Mouse (Mus musculus) MN1 (cell line): ENCODE measurements around the gene Ms4a14.
"Not testable (repeated sequence)": the region's sequence is repeated elsewhere in the genome, so short reads cannot be mapped to it uniquely, and the experiment has no call there.

Experiments
- DNase-seq: peaks from one replicate; pipeline ENCODE4 v3.0.0-alpha.2; 2016; ENCODE audit warnings: low spot score

The Ms4a14 gene

GRCm38 (mm10) chr19:11314354-11314753, at the start of gene Ms4a14:
Gene Ms4a14, minus strand, starts transcription at chr19:11314454.
- DNase-seq, result no peak

GRCm38 (mm10) chr19:11362002-11362401, 47.7 kb upstream of the Ms4a14 start:
- DNase-seq, result no peak

GRCm38 (mm10) chr19:11360106-11360505, 45.9 kb upstream of the Ms4a14 start:
- no peak for DNase-seq

GRCm38 (mm10) chr19:11355730-11356129, 41.5 kb upstream of the Ms4a14 start:
- no peak for DNase-seq

DNA sequence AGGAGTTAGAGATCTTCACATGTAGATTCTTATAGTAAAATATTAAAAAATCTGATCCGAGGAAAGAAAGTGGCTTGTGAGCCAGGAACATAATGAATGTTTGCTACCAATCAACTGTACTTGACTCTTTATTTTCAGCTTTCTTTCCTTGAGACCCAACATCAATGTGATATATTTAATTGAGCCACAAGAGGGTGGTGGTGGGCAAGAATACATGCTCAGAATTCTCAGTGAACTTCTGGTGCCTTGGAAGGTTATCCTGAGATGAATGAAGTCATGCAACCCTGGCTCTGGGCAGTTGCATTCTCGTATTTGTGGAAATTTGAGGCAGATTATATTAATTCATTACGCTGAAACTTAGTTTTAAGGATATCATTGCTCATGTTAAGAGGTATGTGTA, 37.6 kb upstream of the Ms4a14 start:
- DNase-seq, result no peak

GRCm38 (mm10) chr19:11349698-11350481, 35.6 kb upstream of the Ms4a14 start:
- DNase-seq, result no peak

DNA sequence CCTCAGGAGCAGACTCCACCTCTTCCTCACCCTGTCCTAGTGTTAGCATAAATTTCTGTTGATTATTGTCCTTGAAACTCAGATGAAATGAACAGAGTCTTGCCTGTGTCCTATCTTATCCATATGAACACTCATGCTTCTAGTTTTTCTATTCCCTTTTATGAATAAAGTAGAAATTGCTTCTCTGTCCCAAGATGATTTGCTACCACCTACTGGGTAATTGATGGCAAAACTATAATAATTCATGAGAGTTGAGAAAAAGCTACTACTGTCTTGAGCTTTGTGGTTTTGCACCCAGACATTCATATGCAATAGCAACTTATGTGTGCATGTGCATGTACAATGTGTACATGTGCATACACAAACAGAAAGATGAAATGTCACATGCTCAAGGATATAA, 29.7 kb upstream of the Ms4a14 start:
- DNase-seq, result no peak

DNA sequence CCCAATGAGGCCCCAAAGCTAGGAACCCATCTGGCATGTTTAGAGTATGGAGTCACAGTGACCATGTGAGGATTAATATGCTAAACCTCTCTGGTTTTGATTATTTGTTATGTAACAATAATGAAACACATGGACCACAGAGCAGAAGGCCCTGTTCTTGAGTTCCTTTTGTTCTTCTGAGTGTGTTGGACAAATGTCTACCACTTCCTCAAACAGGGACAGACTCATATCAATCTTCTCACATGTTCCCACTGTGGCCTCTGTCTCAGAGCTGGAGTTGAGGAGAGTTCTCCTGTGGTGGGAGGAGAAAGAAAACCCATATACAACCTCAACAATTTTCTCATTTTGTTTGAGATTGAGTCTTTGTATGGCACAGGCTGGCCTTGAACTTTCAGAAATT, 28.9 kb upstream of the Ms4a14 start:
- DNase-seq, result no peak

GRCm38 (mm10) chr19:11335932-11336331, 21.7 kb upstream of the Ms4a14 start, which contains the start of gene Ms4a7:
Gene Ms4a7, minus strand, starts transcription at chr19:11336146.
- no peak for DNase-seq

DNA sequence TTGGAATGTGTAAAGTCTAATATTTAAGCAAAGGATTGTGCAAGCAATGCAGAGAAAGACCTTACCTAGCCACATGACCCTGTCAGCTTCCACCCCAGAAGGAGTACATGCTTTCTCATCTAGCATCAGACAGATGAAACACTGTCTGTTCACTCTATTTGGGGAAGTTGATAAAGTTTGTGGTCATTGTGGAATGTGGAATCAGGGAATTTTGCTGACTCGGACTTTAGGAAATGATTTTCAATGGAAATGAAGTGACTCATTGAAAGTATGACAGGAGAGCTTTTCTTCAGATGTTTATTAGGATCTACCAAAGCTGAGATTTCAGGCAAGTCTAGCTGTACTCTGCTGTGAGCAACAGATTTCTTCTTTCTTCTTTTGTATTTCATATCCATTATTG, 6.9 kb upstream of the Ms4a14 start:
- no peak for DNase-seq

- DNase-seq, result no peak
Measured at GRCm38 (mm10) chr19:11316786-11317185, 2.5 kb upstream of the Ms4a14 start.

GRCm38 (mm10) chr19:11308888-11309287, 5.4 kb downstream of the Ms4a14 start:
- no peak for DNase-seq

DNA sequence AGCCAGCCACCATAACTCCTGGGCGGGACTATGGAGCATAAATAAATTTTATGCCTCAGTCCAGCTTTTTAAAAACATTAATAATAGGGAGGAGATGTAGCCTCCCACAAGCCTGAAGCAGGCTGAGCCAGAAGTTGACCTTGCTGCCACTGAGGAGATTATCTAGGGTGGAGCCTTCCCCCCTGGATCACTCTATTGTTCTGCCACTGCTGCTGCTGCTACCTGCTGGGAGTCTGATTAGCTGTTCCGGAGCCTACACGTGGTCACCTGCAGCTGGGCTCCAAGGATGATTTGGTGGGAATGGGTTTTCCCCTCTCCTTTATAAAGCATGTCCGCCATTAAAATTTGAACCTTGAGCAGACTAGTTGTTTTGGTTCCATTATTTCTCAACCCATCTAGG, 14.7 kb downstream of the Ms4a14 start:
- not testable (repeated sequence) for DNase-seq

DNA sequence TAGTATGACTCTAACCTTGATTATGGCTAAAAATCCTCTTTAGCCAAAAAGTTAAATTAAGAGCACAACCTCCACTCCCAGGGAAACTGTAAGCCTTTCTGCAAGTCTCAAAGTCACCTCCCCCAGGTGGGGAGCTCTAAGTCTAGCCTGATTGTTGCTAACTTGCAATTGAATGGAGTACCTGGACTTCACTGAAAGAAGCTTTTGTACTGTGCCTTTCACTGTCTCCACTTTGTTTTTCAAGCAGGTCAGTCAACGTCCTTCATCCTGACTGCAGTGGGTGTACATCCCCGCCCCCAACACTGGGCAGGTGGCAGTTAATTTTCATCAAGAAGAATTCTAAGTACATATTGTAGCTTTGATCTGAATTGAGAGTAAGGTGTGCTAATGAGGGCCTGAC, 15.3 kb downstream of the Ms4a14 start:
- DNase-seq, result no peak

DNA sequence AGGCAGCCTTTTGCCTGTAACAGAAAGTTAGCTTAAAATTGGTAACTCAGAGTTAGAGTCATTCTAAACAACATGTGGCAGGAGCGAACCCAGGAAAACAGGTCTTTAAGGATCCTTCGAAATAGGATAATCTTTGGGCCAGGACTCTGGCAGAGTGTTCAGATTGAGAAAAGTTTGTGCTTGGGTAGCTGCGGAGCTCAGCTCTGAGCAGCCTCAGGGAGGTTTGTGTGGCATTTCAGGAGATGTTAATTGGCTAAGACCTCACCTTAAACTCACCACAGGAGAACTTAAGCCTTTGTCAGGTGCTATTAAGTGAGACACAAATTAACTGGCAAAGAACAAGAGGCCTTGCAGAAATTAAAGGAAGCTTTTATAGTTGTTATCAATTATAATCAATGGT, 20.6 kb downstream of the Ms4a14 start:
- not testable (repeated sequence) for DNase-seq

DNA sequence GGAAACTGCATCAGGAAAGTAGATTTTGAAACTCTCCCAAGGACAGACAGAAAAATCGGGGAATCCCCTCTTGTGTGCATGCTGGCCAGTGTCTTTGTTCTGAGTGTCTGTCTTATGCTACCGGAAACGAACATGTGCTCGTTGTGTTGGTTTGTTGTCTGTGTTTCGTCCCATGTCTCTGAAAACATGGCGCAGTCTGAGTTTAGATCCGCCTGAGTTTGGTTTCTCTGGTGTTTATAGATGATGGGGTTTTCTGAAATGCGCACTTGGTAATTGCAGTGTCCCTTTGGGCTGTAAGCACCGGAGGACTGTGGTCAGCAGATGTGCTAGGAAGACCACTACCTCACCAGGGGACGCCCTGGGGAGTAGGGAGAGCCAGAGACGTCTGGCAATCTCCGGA, 21.3 kb downstream of the Ms4a14 start:
- no peak for DNase-seq

GRCm38 (mm10) chr19:11283773-11284172, 30.5 kb downstream of the Ms4a14 start, which contains the start of gene Ms4a5:
Gene Ms4a5, minus strand, starts transcription at chr19:11283873.
- no peak for DNase-seq

GRCm38 (mm10) chr19:11280223-11280622, 34.0 kb downstream of the Ms4a14 start:
- no peak for DNase-seq

GRCm38 (mm10) chr19:11276431-11276830, 37.8 kb downstream of the Ms4a14 start:
- no peak for DNase-seq

GRCm38 (mm10) chr19:11266956-11267355, 47.3 kb downstream of the Ms4a14 start:
- no peak for DNase-seq

DNA sequence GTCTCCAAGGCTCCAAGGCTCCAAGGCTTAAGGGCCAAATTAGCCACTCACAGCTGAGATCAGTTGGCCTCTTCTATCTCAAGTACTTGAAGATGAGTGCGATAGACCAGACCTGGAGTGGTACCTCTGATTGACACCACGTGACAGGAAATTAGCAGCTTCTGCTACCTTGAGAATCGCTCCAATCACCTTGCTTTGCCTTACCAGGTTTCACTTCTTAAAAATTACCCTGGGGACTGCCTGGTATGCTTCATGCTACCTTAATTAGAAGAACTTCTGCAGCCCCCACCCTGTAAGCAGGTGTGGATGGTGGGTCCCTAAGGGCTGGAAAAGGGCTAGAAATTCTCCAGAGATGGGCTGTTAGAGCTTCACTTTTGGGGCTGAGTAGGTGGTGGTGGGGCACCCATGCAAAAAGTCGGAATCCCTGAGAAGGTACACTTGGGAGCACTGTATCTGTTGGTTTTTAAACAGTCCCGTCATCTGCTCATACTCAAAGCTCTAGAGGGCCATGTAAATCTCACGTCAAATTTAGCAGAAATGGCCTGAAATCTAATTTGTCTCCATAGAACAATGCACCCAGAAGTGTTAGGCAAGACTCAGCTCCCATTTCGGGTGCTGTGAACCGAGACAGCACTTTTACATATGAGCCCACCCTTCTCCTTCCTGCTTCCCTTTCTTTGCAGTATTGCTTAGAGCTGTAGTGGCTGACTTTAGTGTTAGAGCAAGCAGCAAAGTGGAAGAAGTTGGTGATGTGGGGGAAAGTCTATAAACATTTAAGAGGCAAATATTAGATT, 48.0 kb downstream of the Ms4a14 start, which contains the start of gene Ms4a1:
Gene Ms4a1 (minus strand): TSS at position 190 of the 794 bp plus-strand sequence.
- DNase-seq, result no peak

- DNase-seq, result no peak
Measured at GRCm38 (mm10) chr19:11264602-11265185, 49.6 kb downstream of the Ms4a14 start.

DNA sequence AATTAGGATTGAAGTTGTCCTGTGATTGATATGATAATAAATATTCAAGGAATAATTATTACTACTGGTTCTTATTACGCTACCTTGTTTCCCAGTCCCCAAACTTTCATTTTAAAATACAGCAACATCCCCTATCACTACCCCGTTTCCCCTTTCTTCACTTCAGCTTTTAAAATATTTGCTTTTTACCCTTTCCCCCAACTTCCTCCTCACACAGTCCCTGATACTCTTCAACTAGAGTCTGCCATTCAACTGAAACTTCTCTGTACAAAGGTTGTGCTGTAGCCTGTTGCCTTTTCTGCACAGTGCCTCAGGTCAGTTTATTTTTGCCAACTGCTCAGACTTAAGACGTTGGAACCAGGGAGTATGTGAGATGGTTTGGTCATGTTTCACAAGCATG, 50.7 kb downstream of the Ms4a14 start:
- no peak for DNase-seq
